Mouse (Mus musculus): Measurements from ENCODE around the gene Cldn24.
"Not testable (repeated sequence)": the region's sequence is repeated elsewhere in the genome, so short reads cannot be mapped to it uniquely, and the experiment has no call there.

The Cldn24 gene

GRCm38 (mm10) chr8:47821843-47822242 is at the start of gene Cldn24:
TSS of gene Cldn24 (plus strand) at chr8:47822143.
- DNase-seq (ENCODE audit: low read depth) = no peak

- DNase-seq (ENCODE audit: low read depth) = no peak
Measured at GRCm38 (mm10) chr8:47772986-47773385, 49.0 kb upstream of the Cldn24 start.

DNA sequence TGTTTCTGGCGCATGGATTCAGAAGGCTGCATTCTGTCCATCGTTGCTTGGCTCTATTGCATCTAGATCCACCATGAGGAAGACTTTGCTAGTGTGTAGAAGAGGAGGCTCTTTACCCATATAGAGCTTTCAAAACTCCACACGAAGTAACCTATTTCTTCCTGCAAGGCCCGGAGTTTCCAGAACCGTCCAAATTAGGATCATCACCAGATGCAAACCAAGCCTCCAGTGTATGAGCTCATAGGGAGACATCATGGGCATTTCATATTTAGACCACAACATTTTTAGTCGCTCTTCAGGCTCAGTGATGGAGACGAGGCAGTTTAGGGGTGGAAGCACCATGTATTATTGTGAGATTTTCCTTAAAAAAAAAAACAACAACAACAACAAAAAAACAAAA is 44.5 kb upstream of the Cldn24 start:
- no peak for DNase-seq (ENCODE audit: low read depth)

- DNase-seq (ENCODE audit: low read depth) = no peak
Measured at GRCm38 (mm10) chr8:47779589-47779988, 42.4 kb upstream of the Cldn24 start.

DNA sequence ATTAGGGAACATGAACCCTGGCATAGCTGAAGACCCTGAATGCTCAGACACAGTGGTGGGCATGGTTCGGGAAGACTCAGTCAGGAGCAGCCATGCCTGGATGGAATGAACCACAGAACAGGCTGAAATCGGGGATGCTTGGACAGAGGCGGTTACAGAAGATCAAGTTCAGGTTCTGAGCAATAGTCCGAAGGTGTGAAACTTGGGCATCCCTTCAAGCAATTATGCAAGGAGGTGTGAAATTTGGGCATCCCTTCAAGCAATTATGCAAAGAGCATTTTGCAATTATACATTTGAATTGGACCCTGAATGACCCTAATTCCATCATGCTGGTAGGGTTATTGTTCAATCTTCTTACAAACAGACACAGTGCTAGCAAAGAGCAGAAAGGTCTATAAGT is 40.1 kb upstream of the Cldn24 start:
- no peak for DNase-seq (ENCODE audit: low read depth)

DNA sequence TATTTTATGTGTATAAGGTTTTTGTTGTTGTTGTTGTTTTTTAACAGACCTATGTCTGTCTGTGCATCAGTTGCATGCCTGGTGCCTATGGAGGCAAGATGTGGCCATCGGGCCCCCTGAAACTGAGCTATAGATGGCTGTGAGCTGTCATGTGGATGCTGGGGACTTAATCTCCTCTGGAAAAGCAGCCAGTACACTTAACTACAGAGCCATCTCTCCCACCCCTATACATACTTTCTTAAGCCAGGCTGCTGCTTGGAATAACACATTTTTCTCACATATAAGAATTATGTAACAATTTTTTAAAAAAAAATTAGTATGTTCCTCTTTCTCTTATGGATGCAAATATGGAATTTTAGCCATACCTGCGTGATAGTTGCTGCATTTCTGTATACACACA is 38.4 kb upstream of the Cldn24 start:
- no peak for DNase-seq (ENCODE audit: low read depth)

GRCm38 (mm10) chr8:47783944-47784343 is 38.0 kb upstream of the Cldn24 start:
- DNase-seq (ENCODE audit: low read depth) = no peak

DNA sequence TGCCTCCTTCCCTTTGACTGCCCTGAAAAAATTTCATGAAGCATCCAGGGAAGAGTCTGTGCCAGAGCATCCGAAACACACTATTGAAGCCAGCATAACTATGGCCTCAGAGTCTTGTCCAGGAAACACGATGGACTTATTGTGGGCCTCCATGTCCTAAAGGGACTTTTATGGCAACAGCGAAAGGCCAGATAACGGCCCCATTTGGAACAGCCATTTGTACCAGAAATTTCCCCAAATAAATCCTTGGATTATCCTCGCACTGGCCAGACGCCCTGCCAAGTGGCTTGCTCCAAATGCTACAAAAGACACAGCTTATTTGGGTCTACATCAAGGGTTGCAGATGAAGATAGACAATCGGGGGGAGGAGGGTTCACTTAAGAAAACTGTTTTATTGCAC is 37.5 kb upstream of the Cldn24 start:
- DNase-seq (ENCODE audit: low read depth) = no peak

GRCm38 (mm10) chr8:47786323-47786722 is 35.6 kb upstream of the Cldn24 start:
- DNase-seq (ENCODE audit: low read depth) = no peak

GRCm38 (mm10) chr8:47787705-47788104 is 34.2 kb upstream of the Cldn24 start:
- DNase-seq (ENCODE audit: low read depth) = no peak

- DNase-seq (ENCODE audit: low read depth) = no peak
Measured at GRCm38 (mm10) chr8:47791986-47792385, 30.0 kb upstream of the Cldn24 start.

DNA sequence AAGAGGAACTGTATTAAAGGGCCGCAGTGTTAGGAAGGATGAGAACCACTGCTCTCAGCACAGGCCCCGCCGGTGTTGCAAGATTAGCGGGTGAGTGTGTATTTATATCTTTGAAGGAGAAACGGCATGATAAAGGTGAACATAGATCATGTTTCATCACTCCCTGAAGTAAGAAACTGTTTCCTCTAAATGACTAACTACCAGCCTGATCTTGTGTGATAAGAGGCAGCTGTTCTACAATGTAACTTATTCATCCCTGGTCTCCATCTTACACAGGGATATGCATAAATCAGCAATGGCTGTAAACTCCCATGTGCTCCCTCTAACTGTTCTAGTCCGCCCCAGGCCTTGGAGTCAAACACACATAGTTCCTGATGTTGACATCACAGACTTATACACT is 22.5 kb upstream of the Cldn24 start:
- DNase-seq (ENCODE audit: low read depth) = no peak

DNA sequence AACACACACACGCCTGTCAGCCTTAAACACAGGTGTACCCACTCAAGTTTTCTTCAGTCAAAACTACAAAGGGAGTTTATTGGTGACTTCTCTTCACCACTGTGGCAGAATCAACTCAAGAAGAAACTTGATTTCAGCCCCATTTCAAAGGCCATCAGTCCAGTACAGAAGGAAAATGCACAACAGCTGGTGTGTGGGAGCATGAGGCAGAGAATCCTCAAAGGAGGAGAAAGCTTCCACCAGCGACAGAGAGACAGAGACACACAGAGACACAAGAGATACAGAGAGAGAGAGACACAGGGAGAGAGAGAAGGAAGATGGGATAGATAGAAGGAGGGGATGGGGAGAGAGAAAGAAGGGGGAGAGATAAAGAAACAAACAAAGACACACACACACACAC is 19.6 kb upstream of the Cldn24 start:
- no peak for DNase-seq (ENCODE audit: low read depth)

DNA sequence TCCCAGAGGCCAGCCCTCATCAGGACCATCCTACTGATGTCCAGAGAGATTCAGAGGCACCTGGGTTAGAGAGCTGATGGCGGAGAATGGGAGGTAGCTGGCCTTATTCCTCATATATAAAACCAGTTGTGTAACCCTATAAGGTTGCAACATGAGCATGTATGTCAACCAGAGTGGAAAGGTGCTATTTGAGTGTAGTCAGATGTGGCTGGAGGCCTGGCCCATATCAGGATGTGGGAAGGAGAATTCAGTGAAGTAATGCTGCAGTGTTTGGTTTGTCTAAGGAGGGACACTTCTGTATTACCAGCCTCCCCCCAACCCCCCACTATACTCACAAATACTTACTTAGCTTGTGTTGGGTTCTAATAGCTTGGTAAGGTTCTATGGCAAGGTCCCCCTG is 17.7 kb upstream of the Cldn24 start:
- no peak for DNase-seq (ENCODE audit: low read depth)

- no peak for DNase-seq (ENCODE audit: low read depth)
Measured at GRCm38 (mm10) chr8:47809970-47810665, 11.8 kb upstream of the Cldn24 start.

GRCm38 (mm10) chr8:47810666-47811015 is 11.3 kb upstream of the Cldn24 start:
- DNase-seq (ENCODE audit: low read depth) = no peak

DNA sequence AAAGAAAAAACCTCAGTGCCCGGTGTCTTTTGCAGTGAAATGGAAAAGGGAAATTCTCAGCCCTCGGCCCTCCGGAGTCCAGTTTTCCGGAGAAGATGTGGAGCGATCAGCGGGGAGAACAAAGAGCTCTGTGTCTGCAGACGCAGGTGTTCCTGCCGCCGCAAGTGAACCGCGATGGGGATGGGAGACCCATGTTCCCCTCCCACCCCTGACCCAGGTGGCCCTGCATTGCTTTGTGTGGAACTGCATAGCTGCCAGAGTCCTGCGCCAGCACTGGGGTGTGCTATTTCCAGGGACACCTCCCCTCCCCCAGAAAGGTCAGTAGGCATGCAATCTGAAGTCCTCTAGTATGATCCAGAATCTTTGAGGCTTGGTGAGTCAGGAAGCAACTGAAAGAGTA is 10.7 kb upstream of the Cldn24 start:
- DNase-seq (ENCODE audit: low read depth) = no peak

GRCm38 (mm10) chr8:47819034-47819433 is 2.9 kb upstream of the Cldn24 start:
- DNase-seq (ENCODE audit: low read depth) = no peak

DNA sequence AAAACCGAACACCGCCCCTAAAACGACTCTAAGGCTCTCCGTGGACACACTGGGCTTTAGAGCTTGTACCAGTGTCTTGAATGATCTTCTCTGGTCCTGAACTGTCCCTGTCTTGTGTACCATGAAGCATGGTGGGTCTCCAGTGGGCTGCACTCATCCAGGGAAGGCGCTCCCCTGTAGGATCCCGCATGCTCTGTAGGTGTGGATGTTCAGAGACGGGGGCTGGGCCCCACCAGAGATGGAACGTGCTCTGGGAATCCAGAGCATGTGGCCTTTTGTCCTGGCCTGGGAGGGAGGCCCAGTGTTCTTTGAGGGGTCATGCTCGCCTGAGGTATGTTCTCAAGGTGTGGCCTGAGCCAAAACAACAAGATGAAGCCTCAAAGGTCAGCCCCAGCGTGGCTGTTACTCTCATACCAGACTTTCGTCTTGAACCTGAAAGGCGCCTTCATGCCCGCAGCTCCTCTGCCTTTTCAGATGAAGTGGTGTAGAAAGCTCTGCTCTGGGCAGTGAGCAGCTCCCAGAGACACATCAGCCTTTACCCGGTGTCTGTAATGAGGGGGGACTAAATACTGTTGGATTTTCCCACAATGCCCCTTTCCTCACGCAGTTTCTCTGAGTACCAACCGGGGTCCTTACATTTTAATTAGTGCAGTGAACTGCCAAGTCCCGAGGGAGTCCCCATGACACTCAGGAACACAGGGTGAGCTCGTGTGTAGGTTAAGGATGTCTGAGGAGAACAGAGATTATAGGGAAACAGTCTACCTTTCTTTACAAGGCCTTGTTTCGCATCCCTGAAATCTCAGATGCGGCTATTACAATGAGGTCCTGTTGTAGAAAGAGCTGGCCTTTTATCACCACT is 800 bp upstream of the Cldn24 start:
- no peak for DNase-seq (ENCODE audit: low read depth)

DNA sequence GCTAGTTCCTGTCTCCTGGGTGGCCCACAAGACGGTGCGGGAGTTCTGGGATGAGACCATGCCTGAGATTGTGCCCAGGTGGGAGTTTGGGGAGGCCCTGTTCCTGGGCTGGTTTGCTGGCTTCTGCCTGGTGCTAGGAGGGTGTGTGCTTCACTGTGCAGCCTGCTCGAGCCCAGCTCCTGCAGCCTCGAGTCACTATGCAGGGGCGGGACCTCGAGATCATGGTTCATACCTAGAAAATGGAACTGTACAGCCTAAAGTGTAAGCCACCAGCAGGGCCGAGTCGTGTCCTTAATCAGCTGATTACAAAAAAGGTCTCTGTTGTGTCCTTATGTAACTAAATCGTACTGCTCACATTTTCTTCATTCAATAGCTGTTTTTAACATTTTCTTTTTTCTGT is 598 bp downstream of the Cldn24 start:
- not testable (repeated sequence) for DNase-seq (ENCODE audit: low read depth)

GRCm38 (mm10) chr8:47823777-47824176 is 1.8 kb downstream of the Cldn24 start:
- no peak for DNase-seq (ENCODE audit: low read depth)

DNA sequence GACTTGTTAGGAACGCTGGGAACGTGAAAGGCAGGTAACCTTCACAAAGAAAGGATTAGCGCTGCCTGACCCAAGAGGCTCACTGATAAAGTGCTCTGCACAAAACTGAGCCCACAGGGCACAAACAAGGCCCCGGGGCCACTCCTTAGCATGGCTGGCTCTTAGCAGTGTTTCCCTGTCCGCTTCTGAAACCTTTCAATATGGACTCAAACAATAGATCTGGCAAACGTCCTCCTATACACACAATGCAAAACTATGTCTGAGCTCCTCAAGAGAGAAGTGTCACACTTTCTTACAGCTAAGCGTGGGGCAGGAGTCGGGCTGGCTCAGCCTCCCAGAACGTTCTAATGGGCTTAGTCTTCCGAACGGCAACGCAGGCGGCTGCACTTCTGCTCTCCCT is 2.2 kb downstream of the Cldn24 start, which contains the start of gene Cldn22:
TSS of gene Cldn22 (plus strand) at position 301 of the 400 bp plus-strand sequence.
- no peak for DNase-seq (ENCODE audit: low read depth)

GRCm38 (mm10) chr8:47825596-47825995 is 3.7 kb downstream of the Cldn24 start:
- no peak for DNase-seq (ENCODE audit: low read depth)

GRCm38 (mm10) chr8:47826911-47827310 is 5.0 kb downstream of the Cldn24 start:
- no peak for DNase-seq (ENCODE audit: low read depth)
